Mouse (Mus musculus) forebrain, embryonic 11.5 days (tissue): ENCODE results near the gene Nipa2. TPM values are rescaled to one million over a fixed set of nuclear protein-coding genes. Genes with fewer than 3 reads are reported as not detected.

Experiments used
- ATAC-seq: fragments of 200-750 bp; cut with Nextera tagmentation; replicated peaks from 2 replicates; pipeline ENCODE4 v1.8.0; 2017; ENCODE audit warnings: moderate TSS enrichment; ENCODE audit not compliant: low FRiP score
- DNase-seq: peaks from one replicate; pipeline ENCODE4 v3.0.0-alpha.2; 2017; ENCODE audit warnings: low spot score
- H3K27ac ChIP-seq: fragments of 300-500 bp; sonication (generic); 2 replicates; pipeline ENCODE4 v1.5.1; 2014; ENCODE audit warnings: low read depth, low read length
- H3K27me3 ChIP-seq: fragments of 300-500 bp; sonication (generic); 2 replicates; pipeline ENCODE4 v1.6.1; 2014; ENCODE audit warnings: mild to moderate bottlenecking, low read length, mixed read lengths; ENCODE audit not compliant: control insufficient read depth, insufficient read depth
- H3K36me3 ChIP-seq: fragments of 300-500 bp; sonication (generic); 2 replicates; pipeline ENCODE4 v1.6.1; 2014; ENCODE audit warnings: mild to moderate bottlenecking, low read length, moderate library complexity, mixed read lengths; ENCODE audit not compliant: control insufficient read depth, insufficient read depth
- H3K4me1 ChIP-seq: fragments of 300-500 bp; sonication (generic); replicated peaks from 2 replicates; pipeline ENCODE4 v1.6.1; 2014; ENCODE audit warnings: low read length, mixed read lengths; ENCODE audit not compliant: control insufficient read depth, insufficient read depth
- H3K4me2 ChIP-seq: fragments of 300-500 bp; sonication (generic); 2 replicates; pipeline ENCODE4 v1.6.1; 2014; ENCODE audit warnings: low read depth, mild to moderate bottlenecking, low read length, moderate library complexity, mixed read lengths; ENCODE audit not compliant: severe bottlenecking
- H3K4me3 ChIP-seq: fragments of 300-500 bp; sonication (generic); 2 replicates; pipeline ENCODE4 v1.5.1; 2014; ENCODE audit warnings: low read depth, low read length
- H3K9ac ChIP-seq: fragments of 300-500 bp; sonication (generic); 2 replicates; pipeline ENCODE4 v1.6.1; 2014; ENCODE audit warnings: low read length
- H3K9me3 ChIP-seq: fragments of 300-500 bp; sonication (generic); 2 replicates; pipeline ENCODE4 v1.6.1; 2016; ENCODE audit warnings: low read length, mixed read lengths; ENCODE audit not compliant: control insufficient read depth
- WGBS: fragments of 180-500 bp; shearing (Covaris S2); extraction: QIAGEN DNeasy Blood & Tissue Kit; methylation state at CpG from one replicate; pipeline ENCODE4 v1.1.7; 2014; 5-methylcytosine and 5-hydroxymethylcytosine counted together
- polyA plus RNA-seq: library from polyadenylated mRNA; unstranded; fragments of >200 nt; fragmentation: Nextera tagmentation; extraction: Ambion mirVana; gene quantifications from 2 replicates; pipeline ENCODE4 v1.2.1, GENCODE M21; 2014

Gene Nipa2
- polyA plus RNA-seq, 1 experiment from 2014 or later, result 49.9 TPM

GRCm38 (mm10) chr7:55960506-55960905 lies 1.8 kb downstream of the Nipa2 start:
- no peak overlapping the region for H3K27ac ChIP-seq
- DNase-seq (no peak), ATAC-seq (no peak)
- H3K27me3 ChIP-seq, result no peaks in the 10 kb centered on the region
- H3K36me3 ChIP-seq, result no peaks in the 10 kb centered on the region
- H3K9ac ChIP-seq, result no peak overlapping the region
- no peaks in the 10 kb centered on the region for H3K9me3 ChIP-seq
- no peak overlapping the region for H3K4me2 ChIP-seq
- H3K4me3 ChIP-seq, result no peak overlapping the region
- no peaks in the 10 kb centered on the region; the same call in 1 of the 2 replicates for H3K4me1 ChIP-seq
- 100% methylated on average over 1 of the region's 1 CpGs for WGBS

GRCm38 (mm10) chr7:55959801-55960200 lies 2.5 kb downstream of the Nipa2 start:
- WGBS, result 97% methylated on average over 3 of the region's 3 CpGs
- no peak overlapping the region for H3K4me2 ChIP-seq
- H3K9me3 ChIP-seq, result no peaks in the 10 kb centered on the region
- H3K36me3 ChIP-seq, result no peaks in the 10 kb centered on the region
- no peaks in the 10 kb centered on the region; the same call in 1 of the 2 replicates for H3K4me1 ChIP-seq
- no peak for ATAC-seq
- H3K27me3 ChIP-seq, result no peaks in the 10 kb centered on the region
- H3K27ac ChIP-seq, result no peak overlapping the region
- H3K4me3 ChIP-seq, result no peak overlapping the region
- DNase-seq, result no peak
- no peak overlapping the region for H3K9ac ChIP-seq

- whole genome bisulfite sequencing, result 94% methylated on average over 4 of the region's 4 CpGs
- DNase-seq, result no peak
- H3K27ac ChIP-seq, result no peak overlapping the region
- H3K36me3 ChIP-seq, result no peaks in the 10 kb centered on the region
- no peak overlapping the region for H3K9ac ChIP-seq
- no peak for ATAC-seq
- H3K4me3 ChIP-seq, result no peak overlapping the region
- no peaks in the 10 kb centered on the region for H3K27me3 ChIP-seq
- no peaks in the 10 kb centered on the region; the same call in 1 of the 2 replicates for H3K4me1 ChIP-seq
- no peak overlapping the region for H3K4me2 ChIP-seq
- peaks cover 6% of the 10 kb centered on the region; the same call in 1 of the 2 replicates for H3K9me3 ChIP-seq
Measured at GRCm38 (mm10) chr7:55957916-55958315, 4.4 kb downstream of the Nipa2 start.

GRCm38 (mm10) chr7:55957178-55957577 lies 5.1 kb downstream of the Nipa2 start:
- Histone ChIP-seq H3K27ac (no peak overlapping the region), H3K4me2 (no peak overlapping the region), H3K36me3 (no peaks in the 10 kb centered on the region), H3K27me3 (no peaks in the 10 kb centered on the region), H3K4me3 (no peak overlapping the region), H3K9ac (no peak overlapping the region), H3K4me1 (no peaks in the 10 kb centered on the region; the same call in 1 of the 2 replicates), H3K9me3 (peaks cover 6% of the 10 kb centered on the region; the same call in 1 of the 2 replicates)
- ATAC-seq (no peak), DNase-seq (no peak)
- 88% methylated on average over 3 of the region's 3 CpGs for WGBS

- no peaks in the 10 kb centered on the region for H3K36me3 ChIP-seq
- H3K9me3 ChIP-seq, result peaks cover 6% of the 10 kb centered on the region; the same call in 1 of the 2 replicates
- no peak overlapping the region for H3K9ac ChIP-seq
- 97% methylated on average over 2 of the region's 2 CpGs for WGBS
- no peak overlapping the region for H3K4me2 ChIP-seq
- no peaks in the 10 kb centered on the region for H3K27me3 ChIP-seq
- DNase-seq (no peak), ATAC-seq (no peak)
- H3K4me3 ChIP-seq, result no peak overlapping the region
- no peaks in the 10 kb centered on the region; the same call in 1 of the 2 replicates for H3K4me1 ChIP-seq
- no peak overlapping the region for H3K27ac ChIP-seq
Measured at GRCm38 (mm10) chr7:55956054-55956453, 6.2 kb downstream of the Nipa2 start.

GRCm38 (mm10) chr7:55938341-55938740 lies 23.9 kb downstream of the Nipa2 start:
- 84% methylated on average over 4 of the region's 4 CpGs for WGBS
- Histone ChIP-seq H3K4me3 (no peak overlapping the region), H3K9me3 (no peaks in the 10 kb centered on the region), H3K4me2 (no peak overlapping the region), H3K27ac (no peak overlapping the region), H3K4me1 (no peaks in the 10 kb centered on the region), H3K9ac (no peak overlapping the region), H3K27me3 (no peaks in the 10 kb centered on the region), H3K36me3 (no peaks in the 10 kb centered on the region)
- ATAC-seq (no peak), DNase-seq (no peak)

GRCm38 (mm10) chr7:55935025-55935424 lies 27.3 kb downstream of the Nipa2 start:
- Histone ChIP-seq H3K4me1 (no peaks in the 10 kb centered on the region), H3K4me2 (no peak overlapping the region), H3K36me3 (no peaks in the 10 kb centered on the region; the same call in 1 of the 2 replicates), H3K9me3 (no peaks in the 10 kb centered on the region), H3K9ac (no peak overlapping the region), H3K4me3 (no peak overlapping the region), H3K27ac (no peak overlapping the region), H3K27me3 (no peaks in the 10 kb centered on the region)
- ATAC-seq (no peak), DNase-seq (no peak)
- 96% methylated on average over 2 of the region's 2 CpGs for WGBS

GRCm38 (mm10) chr7:55928649-55929048 lies 33.6 kb downstream of the Nipa2 start:
- no peaks in the 10 kb centered on the region for H3K27me3 ChIP-seq
- peaks cover 5% of the 10 kb centered on the region; the same call in 1 of the 2 replicates for H3K36me3 ChIP-seq
- ATAC-seq (no peak), DNase-seq (no peak)
- 92% methylated on average over 2 of the region's 2 CpGs for WGBS
- no peak overlapping the region for H3K9ac ChIP-seq
- no peaks in the 10 kb centered on the region for H3K9me3 ChIP-seq
- no peak overlapping the region for H3K4me3 ChIP-seq
- no peak overlapping the region for H3K27ac ChIP-seq
- H3K4me2 ChIP-seq, result no peak overlapping the region
- H3K4me1 ChIP-seq, result no peaks in the 10 kb centered on the region

- no peaks in the 10 kb centered on the region for H3K4me1 ChIP-seq
- no peak overlapping the region for H3K27ac ChIP-seq
- H3K36me3 ChIP-seq, result peaks cover 5% of the 10 kb centered on the region; the same call in 1 of the 2 replicates
- H3K27me3 ChIP-seq, result no peaks in the 10 kb centered on the region
- no peak for ATAC-seq
- WGBS, result 95% methylated on average over 4 of the region's 4 CpGs
- no peak overlapping the region for H3K9ac ChIP-seq
- H3K9me3 ChIP-seq, result no peaks in the 10 kb centered on the region
- H3K4me3 ChIP-seq, result no peak overlapping the region
- H3K4me2 ChIP-seq, result no peak overlapping the region
- no peak for DNase-seq
Measured at GRCm38 (mm10) chr7:55927262-55927661, 35.0 kb downstream of the Nipa2 start.
